Mouse (Mus musculus): ENCODE results near the gene Gm21858. TPM values are rescaled to one million over a fixed set of nuclear protein-coding genes. Genes with fewer than 3 reads are reported as not detected.
"Not testable (repeated sequence)": the region's sequence is repeated elsewhere in the genome, so short reads cannot be mapped to it uniquely, and the experiment has no call there.

Gene Gm21858
- total RNA-seq (2021), result not detected
- long read RNA-seq, experiment 1, result 0 reads
- long read RNA-seq, experiment 2, result 0 reads

- H3K27ac ChIP-seq; intact Hi-C loops (cut with DNase I): not testable (repeated sequence)
Observed at GRCm38 (mm10) chrY:55731456-55731855, at the start of gene Gm21858. TSS of gene Gm21858 (plus strand) at chrY:55731756.

More at GRCm38 (mm10) chrY:55731456-55731855, at the start of gene Gm21858:
- DNase-seq, H3K4me3 ChIP-seq: not testable (repeated sequence)

All from gastrocnemius, adult 2 months (tissue).